Mouse (Mus musculus): ENCODE measurements around the gene Rfwd3. TPM values are rescaled to one million over a fixed set of nuclear protein-coding genes. Genes with fewer than 3 reads are reported as not detected.
"Not testable (repeated sequence)": the region's sequence is repeated elsewhere in the genome, so short reads cannot be mapped to it uniquely, and the experiment has no call there.

The Rfwd3 gene
- 69.1 and 72.4 TPM in 2 replicates for polyA plus RNA-seq (2015; fragmentation: Nextera tagmentation; extraction: Ambion mirVana)

- under 1% methylated on average over 67 of the region's 67 CpGs for WGBS
- peak within 1 kb of the TSS; percentile 86 for H3K4me3 ChIP-seq (replicated peaks)
- H3K9me3 ChIP-seq (replicated peaks) = no peaks in the 10 kb centered on the region
- H3K36me3 ChIP-seq = peaks cover 19% of the 10 kb centered on the region
- peak within 1 kb of the TSS; percentile 65 for H3K4me2 ChIP-seq
- peak within 1 kb of the TSS; percentile 92 for H3K9ac ChIP-seq
- peaks cover 12% of the 10 kb centered on the region for H3K4me1 ChIP-seq
- no peaks in the 10 kb centered on the region for H3K27me3 ChIP-seq
- ATAC-seq (replicated peaks; ENCODE audit: low FRiP score) = peak; percentile 99
- peak within 1 kb of the TSS; percentile 97 for H3K27ac ChIP-seq
These were observed at the start of gene Rfwd3 for GRCm38 (mm10) chr8:111299821-111300568. TSS of gene Rfwd3 (minus strand) at chr8:111300222.

GRCm38 (mm10) chr8:111343225-111343624 is 43.2 kb upstream of the Rfwd3 start:
- Histone ChIP-seq H3K27ac (no peak overlapping the region), H3K4me2 (no peak overlapping the region), H3K27me3 (0 out of 2 replicates have a peak, but pooled peaks cover 2% of the 10 kb centered on the region), H3K36me3 (no peaks in the 10 kb centered on the region), H3K4me3 (replicated peaks) (no peak overlapping the region), H3K9ac (no peak overlapping the region), H3K4me1 (peaks cover 3% of the 10 kb centered on the region), H3K9me3 (replicated peaks) (no peaks in the 10 kb centered on the region)
- WGBS = 12% methylated on average over 5 of the region's 5 CpGs
- ATAC-seq (replicated peaks; ENCODE audit: low FRiP score) = no peak

GRCm38 (mm10) chr8:111340186-111340585 is 40.2 kb upstream of the Rfwd3 start:
- 0 out of 2 replicates have a peak, but pooled peaks cover 2% of the 10 kb centered on the region for H3K27me3 ChIP-seq
- H3K9ac ChIP-seq = no peak overlapping the region
- no peak overlapping the region for H3K4me2 ChIP-seq
- H3K4me1 ChIP-seq = peaks cover 12% of the 10 kb centered on the region
- no peak overlapping the region for H3K4me3 ChIP-seq (replicated peaks)
- no peak for ATAC-seq (replicated peaks; ENCODE audit: low FRiP score)
- H3K27ac ChIP-seq = no peak overlapping the region
- H3K36me3 ChIP-seq = no peaks in the 10 kb centered on the region
- 70% methylated on average over 3 of the region's 3 CpGs for WGBS
- H3K9me3 ChIP-seq (replicated peaks) = no peaks in the 10 kb centered on the region

GRCm38 (mm10) chr8:111338370-111339208 is 38.6 kb upstream of the Rfwd3 start:
- H3K9ac ChIP-seq = 0 out of 2 replicates have a peak overlapping the region, but pooled peaks have one; percentile 44
- no peak overlapping the region for H3K27ac ChIP-seq
- peaks cover 12% of the 10 kb centered on the region for H3K4me1 ChIP-seq
- H3K4me2 ChIP-seq = peak overlapping the region; percentile 92
- peak overlapping the region; percentile 52 for H3K4me3 ChIP-seq (replicated peaks)
- H3K36me3 ChIP-seq = no peaks in the 10 kb centered on the region
- 0 out of 2 replicates have a peak, but pooled peaks cover 2% of the 10 kb centered on the region for H3K27me3 ChIP-seq
- no peak for ATAC-seq (replicated peaks; ENCODE audit: low FRiP score)
- no peaks in the 10 kb centered on the region for H3K9me3 ChIP-seq (replicated peaks)
- WGBS = 42% methylated on average over 12 of the region's 12 CpGs

GRCm38 (mm10) chr8:111337890-111338347 is 37.9 kb upstream of the Rfwd3 start, which contains the start of gene Mlkl:
TSS of gene Mlkl (minus strand) at chr8:111338177.
- WGBS = under 1% methylated on average over 29 of the region's 29 CpGs
- Histone ChIP-seq H3K9me3 (replicated peaks) (no peaks in the 10 kb centered on the region), H3K36me3 (no peaks in the 10 kb centered on the region), H3K9ac (peak within 1 kb of the TSS; percentile 44; the same call in 1 of the 2 replicates), H3K4me1 (peaks cover 12% of the 10 kb centered on the region), H3K27ac (0 out of 2 replicates have a peak within 1 kb of the TSS, but pooled peaks have one; percentile 9), H3K4me2 (peak within 1 kb of the TSS; percentile 92), H3K27me3 (0 out of 2 replicates have a peak, but pooled peaks cover 2% of the 10 kb centered on the region), H3K4me3 (replicated peaks) (peak within 1 kb of the TSS; percentile 52)
- 0 out of 2 replicates have a peak, but pooled peaks have one; percentile 33 for ATAC-seq (replicated peaks; ENCODE audit: low FRiP score)

- Histone ChIP-seq H3K9ac (peak overlapping the region; percentile 44; the same call in 1 of the 2 replicates), H3K36me3 (no peaks in the 10 kb centered on the region), H3K9me3 (replicated peaks) (no peaks in the 10 kb centered on the region), H3K4me3 (replicated peaks) (peak overlapping the region; percentile 52), H3K4me2 (peak overlapping the region; percentile 92), H3K4me1 (peaks cover 12% of the 10 kb centered on the region), H3K27ac (no peak overlapping the region), H3K27me3 (0 out of 2 replicates have a peak, but pooled peaks cover 2% of the 10 kb centered on the region)
- ATAC-seq (replicated peaks; ENCODE audit: low FRiP score) = no peak
- WGBS = 21% methylated on average over 17 of the region's 17 CpGs
These were observed 37.4 kb upstream of the Rfwd3 start for GRCm38 (mm10) chr8:111337311-111337889.

GRCm38 (mm10) chr8:111336692-111337091 is 36.7 kb upstream of the Rfwd3 start:
- WGBS = 85% methylated on average over 4 of the region's 4 CpGs
- no peak for ATAC-seq (replicated peaks; ENCODE audit: low FRiP score)
- Histone ChIP-seq H3K4me1 (peaks cover 12% of the 10 kb centered on the region), H3K27me3 (0 out of 2 replicates have a peak, but pooled peaks cover 2% of the 10 kb centered on the region), H3K36me3 (no peaks in the 10 kb centered on the region), H3K4me3 (replicated peaks) (no peak overlapping the region), H3K9me3 (replicated peaks) (no peaks in the 10 kb centered on the region), H3K4me2 (no peak overlapping the region), H3K9ac (no peak overlapping the region), H3K27ac (no peak overlapping the region)

GRCm38 (mm10) chr8:111325222-111325790 is 25.3 kb upstream of the Rfwd3 start:
- Histone ChIP-seq H3K4me3 (replicated peaks) (no peak overlapping the region), H3K27me3 (no peaks in the 10 kb centered on the region), H3K4me1 (no peaks in the 10 kb centered on the region), H3K9me3 (replicated peaks) (no peaks in the 10 kb centered on the region), H3K36me3 (no peaks in the 10 kb centered on the region), H3K9ac (no peak overlapping the region), H3K4me2 (no peak overlapping the region), H3K27ac (no peak overlapping the region)
- 83% methylated on average over 6 of the region's 6 CpGs for WGBS
- ATAC-seq (replicated peaks; ENCODE audit: low FRiP score) = no peak

GRCm38 (mm10) chr8:111314729-111315128 is 14.7 kb upstream of the Rfwd3 start:
- Histone ChIP-seq H3K4me1 (no peaks in the 10 kb centered on the region), H3K9me3 (replicated peaks) (no peaks in the 10 kb centered on the region), H3K4me2 (no peak overlapping the region), H3K27me3 (no peaks in the 10 kb centered on the region), H3K9ac (no peak overlapping the region), H3K36me3 (no peaks in the 10 kb centered on the region), H3K4me3 (replicated peaks) (no peak overlapping the region), H3K27ac (no peak overlapping the region)
- no peak for ATAC-seq (replicated peaks; ENCODE audit: low FRiP score)
- WGBS = 83% methylated on average over 12 of the region's 12 CpGs

GRCm38 (mm10) chr8:111313961-111314360 is 13.9 kb upstream of the Rfwd3 start:
- H3K4me2 ChIP-seq; H3K27me3 ChIP-seq; H3K36me3 ChIP-seq; H3K4me1 ChIP-seq; ATAC-seq (replicated peaks; ENCODE audit: low FRiP score); H3K9me3 ChIP-seq (replicated peaks); H3K27ac ChIP-seq; H3K4me3 ChIP-seq (replicated peaks); H3K9ac ChIP-seq: not testable (repeated sequence)
- 93% methylated on average over 6 of the region's 6 CpGs for WGBS

GRCm38 (mm10) chr8:111312758-111313162 is 12.7 kb upstream of the Rfwd3 start:
- Histone ChIP-seq H3K27ac (no peak overlapping the region), H3K4me1 (no peaks in the 10 kb centered on the region), H3K36me3 (no peaks in the 10 kb centered on the region), H3K9ac (no peak overlapping the region), H3K4me2 (no peak overlapping the region), H3K27me3 (no peaks in the 10 kb centered on the region), H3K4me3 (replicated peaks) (no peak overlapping the region), H3K9me3 (replicated peaks) (no peaks in the 10 kb centered on the region)
- no peak for ATAC-seq (replicated peaks; ENCODE audit: low FRiP score)
- 79% methylated on average over 3 of the region's 3 CpGs for WGBS

Measured in kidney, embryonic 15.5 days (tissue).